Mouse (Mus musculus): ENCODE results near the gene Arhgap6.
"Not testable (repeated sequence)": the region's sequence is repeated elsewhere in the genome, so short reads cannot be mapped to it uniquely, and the experiment has no call there.

Arhgap6 gene

DNA sequence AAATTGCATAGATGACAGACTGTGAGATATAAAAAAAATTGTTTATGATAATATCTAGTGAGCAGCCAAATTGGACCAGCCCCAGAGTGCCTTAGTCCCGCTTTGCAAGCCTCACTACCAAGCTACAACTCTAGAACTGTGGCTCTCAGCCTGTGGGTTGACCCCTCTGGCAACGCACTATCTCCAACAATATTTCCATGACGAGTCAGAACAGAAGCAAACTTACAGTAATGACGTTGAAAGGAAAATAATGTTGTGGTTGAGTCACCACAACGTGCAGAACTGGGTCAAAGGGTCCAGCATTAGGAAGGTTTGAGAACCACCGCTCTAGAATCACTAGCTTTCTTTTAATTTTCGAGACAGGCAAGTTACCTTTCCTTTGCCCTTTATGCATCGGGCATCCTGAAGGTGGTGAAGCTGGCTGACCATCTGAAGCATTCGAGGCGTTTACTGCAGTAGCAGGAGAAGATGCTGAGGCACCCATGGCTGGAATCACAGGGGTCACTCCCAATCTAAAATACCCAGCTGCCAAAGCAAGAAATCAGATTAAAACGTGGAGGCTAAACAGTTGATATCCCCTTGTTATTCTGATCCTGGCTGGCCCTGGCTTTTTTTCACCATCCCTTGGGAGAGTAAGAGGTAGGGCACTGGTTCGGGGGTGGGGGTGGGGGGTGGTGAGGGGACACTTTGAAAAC lies 524.3 kb downstream of the Arhgap6 start:
- no peak for DNase-seq (ENCODE audit: low spot score)

DNA sequence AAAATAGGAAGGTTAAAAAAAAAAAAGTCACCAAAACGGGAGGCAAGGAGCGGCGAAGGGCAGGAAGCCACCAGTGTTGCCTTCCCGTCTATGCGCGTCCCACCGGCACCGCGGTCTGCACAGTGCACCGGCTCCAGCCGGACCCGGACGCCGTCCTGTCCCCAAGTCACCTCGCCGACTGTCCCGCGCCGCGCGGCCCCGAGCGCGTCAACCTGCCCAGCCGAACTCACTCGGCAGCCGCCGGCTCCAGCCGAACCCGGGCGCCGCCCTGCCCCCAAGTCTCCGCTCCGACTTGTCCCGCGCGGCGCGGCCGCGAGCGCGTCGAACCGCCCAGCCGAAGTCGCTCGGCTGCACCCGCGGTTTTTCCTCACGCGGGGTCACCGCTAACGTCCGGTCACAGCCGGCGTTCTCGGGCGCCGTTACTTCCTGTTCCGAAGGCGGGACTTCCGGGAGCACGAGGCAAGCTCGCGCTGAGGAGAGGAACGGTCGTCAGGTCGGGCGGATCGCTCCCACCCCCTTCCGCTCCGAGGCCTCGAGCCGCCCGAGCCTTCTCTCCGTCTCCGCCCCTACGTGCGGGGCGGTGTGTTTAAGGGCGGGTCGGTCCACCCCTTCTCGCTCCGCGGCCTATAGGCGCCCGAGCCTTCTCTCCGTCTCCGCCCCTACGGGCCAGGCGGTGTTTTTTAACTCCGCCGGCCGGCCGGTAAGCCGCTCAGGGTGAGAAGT lies 525.2 kb downstream of the Arhgap6 start, which contains the start of gene Hccs:
Hccs (minus strand) TSS at position 428 of the 723 bp plus-strand sequence.
- DNase-seq (ENCODE audit: low spot score), result peak; percentile 87

DNA sequence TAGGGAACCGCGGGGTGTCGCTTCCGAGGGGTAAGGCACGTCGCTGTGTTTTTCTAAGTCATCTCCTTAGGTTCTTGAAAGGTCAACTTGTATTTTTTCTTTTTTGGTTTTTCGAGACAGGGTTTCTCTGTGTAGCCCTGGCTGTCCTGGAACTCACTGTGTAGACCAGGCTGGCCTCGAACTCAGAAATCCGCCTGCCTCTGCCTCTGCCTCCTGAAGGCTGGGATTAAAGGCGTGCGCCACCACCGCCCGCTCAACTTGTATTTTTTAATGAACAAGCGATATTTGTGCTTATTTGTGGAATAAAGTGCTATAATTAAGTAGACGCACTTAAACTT lies 525.7 kb downstream of the Arhgap6 start:
- DNase-seq (ENCODE audit: low spot score), result not testable (repeated sequence)

DNA sequence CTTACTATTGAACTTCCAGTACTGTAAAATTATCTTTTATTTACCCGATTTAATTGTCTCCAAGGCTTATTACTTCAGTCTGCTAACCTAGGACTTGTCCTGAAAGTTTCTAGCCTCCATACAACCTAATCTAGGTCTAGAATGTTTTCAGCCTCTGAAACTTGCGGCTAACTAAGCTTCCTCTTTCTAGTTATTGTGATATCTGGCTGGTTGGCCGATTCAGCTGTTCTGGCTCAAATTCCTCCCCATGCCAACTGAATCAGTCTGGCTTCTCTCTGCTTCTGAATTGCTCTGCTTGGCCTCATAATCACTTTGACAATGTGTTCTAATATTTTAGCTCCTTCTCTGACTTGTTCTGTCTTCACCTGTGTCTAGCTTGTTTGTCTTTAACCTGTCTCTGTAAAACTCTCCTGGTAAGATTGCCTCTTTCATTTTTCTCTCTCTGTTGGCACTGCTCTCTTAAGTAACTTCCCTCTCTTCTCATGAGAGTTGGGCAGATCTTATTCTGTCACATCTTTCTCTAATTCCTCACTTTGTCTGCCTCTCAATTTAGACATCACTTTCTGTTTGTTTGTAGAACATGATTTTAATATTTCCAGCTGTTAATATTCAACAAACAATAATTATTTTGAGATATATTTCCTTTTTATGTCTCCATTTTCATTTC lies 531.2 kb downstream of the Arhgap6 start:
- no peak for DNase-seq (ENCODE audit: low spot score)

DNA sequence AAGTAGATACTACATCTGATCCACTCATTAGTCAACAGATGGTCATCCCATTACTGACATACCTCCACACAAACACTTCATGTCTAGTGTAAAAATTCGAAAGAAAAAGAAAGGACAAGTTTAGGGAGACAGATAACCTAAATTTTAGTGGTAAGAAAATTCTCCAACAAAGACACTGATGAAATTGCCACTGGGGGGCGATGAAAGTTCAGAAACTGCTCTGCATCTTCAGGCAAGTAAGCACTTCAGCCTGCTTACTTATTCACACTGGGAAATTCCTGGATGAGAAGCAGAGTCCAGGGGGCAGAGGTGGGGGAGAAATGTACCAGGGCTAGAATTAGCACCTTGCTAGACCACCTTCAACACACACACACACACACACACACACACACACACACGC lies 537.4 kb downstream of the Arhgap6 start:
- DNase-seq (ENCODE audit: low spot score), result peak; percentile 33

- DNase-seq (ENCODE audit: low spot score), result no peak
These were observed 542.7 kb downstream of the Arhgap6 start for GRCm38 (mm10) chrX:169337559-169337958.

DNA sequence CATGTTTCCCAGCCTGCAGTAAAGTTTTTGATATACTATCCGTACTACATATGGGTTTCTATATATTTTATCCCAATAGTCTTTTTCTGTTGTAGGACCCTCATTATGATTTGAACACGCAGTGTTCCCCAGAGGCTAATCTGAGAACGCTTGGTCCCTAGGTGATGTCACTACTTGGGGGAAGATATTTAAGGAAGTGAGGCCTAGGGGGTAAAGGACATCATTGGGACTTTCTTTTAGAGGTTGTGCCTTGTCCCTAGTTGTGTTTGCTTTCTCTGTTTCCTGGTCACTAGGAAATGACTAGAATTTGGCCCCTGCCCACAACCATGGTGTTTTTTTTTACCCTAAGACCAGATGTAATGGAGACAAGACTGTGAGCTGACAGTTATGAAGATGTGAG lies 543.3 kb downstream of the Arhgap6 start:
- no peak for DNase-seq (ENCODE audit: low spot score)

Data from layer of hippocampus, adult 11-12 months (tissue).